Mouse (Mus musculus): ENCODE data around the gene Slc22a14. TPM values are rescaled to one million over a fixed set of nuclear protein-coding genes. Genes with fewer than 3 reads are reported as not detected.
"Not testable (repeated sequence)": the region's sequence is repeated elsewhere in the genome, so short reads cannot be mapped to it uniquely, and the experiment has no call there.

Gene Slc22a14
- total RNA-seq, 2 experiments from 2014 or later, result 0.17 TPM; not detected in 1

DNA sequence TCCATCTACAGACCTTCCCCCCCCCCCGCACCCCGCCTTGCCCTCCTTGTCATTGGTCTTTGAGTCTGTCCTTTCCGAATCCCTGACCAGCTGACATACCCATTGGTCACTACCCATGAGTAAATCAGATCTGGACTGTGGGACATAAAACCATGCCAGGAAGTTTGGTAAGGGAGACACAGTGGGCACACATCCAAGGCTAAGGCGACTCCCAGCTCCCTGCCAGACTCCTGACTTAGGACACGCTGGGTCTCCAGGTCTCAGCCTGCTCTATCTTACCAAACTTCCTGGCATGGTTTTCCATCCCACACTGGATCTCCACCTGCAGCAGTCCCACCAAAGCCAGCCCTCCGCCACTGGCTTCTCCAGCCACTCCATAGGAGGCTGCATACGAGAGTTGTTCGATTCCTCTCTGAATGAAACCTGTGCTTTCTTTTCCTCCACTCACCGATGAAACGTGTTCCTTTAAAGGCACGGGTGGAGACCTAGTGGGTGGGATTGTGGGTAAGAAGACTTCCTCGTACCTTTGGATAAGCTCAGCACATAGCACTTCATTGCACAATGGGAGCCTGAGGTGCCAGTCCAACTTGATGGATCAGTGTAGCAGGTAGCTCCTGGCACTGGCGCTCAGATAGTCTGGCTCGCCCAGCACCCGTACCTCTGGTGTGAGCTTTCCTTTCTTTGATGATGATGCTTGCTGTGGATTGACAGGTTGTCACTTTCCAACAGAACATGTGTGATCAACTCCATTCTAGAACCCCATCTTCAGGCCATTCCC is 35.0 kb downstream of the Slc22a14 start:
- intact Hi-C loops (cut with DNase I), result no loop called here
- no peak for DNase-seq (ENCODE audit: low spot score)

DNA sequence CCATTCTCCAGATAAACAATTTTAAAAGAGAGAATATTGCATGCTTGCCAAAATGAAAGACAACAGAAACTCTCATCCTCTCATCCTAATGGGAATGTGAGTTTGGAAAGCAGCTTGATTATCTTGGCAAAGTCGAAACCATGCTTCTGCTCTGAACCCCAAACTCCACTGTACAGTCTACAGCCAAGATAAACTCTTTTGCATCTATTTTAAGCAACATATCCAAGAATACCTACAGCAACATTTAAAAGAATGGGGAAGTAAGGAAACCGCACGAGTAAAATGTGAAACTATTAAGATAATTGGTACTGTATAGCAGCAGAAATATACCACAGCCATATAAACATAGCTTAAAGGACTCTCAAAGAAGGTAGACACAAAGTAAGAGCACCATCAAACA is 36.9 kb downstream of the Slc22a14 start:
- DNase-seq (ENCODE audit: low spot score), result no peak
- intact Hi-C loops (cut with DNase I), result no loop called here

DNA sequence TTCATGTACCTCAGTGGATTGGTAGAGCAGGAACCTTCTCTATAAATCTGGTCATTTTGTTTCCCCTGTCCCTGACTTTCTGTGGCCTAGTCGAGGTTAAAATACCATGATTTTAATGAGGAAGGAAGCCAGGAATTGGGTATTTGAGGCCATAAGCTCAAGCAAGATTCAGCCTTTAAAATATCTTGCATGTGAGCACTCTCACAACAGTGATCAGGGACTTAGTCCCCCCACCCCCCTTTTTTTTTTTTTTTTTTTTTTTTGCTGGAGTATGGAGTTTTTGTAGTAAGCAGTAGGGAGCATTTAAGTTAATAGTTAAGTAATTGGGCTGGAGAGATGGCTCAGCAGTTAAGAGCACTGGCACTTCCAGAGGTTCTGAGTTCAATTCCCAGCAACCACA is 41.2 kb downstream of the Slc22a14 start:
- no peak for DNase-seq (ENCODE audit: low spot score)
- intact Hi-C loops (cut with DNase I), result loop anchor here (5.0 kb wide), 1 partner anchor 227 kb away; no protein-coding TSS in a partner anchor

DNA sequence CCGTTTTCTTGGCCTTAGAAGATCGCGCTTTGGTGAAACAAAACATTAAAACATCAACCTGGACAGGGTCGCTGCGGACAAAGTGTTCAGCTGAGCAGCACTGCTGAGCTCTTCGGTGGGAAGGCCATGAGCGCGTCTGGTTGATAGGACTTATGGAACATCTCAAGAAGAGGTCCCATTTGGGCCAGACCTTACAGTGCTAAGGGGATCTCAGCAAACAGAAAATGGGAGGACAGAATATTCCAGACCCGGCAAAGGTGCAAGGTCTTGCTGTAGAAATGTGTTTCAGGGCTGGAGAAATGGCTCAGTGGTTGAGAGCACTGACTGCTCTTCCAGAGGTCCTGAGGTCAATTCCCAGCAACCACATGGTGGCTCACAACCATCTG is 42.1 kb downstream of the Slc22a14 start:
- DNase-seq (ENCODE audit: low spot score), result no peak
- intact Hi-C loops (cut with DNase I), result loop anchor here (2.0 to 5.0 kb wide), 2 partner anchors 18 to 226 kb away; partner anchors contain the start of gene Myd88

DNA sequence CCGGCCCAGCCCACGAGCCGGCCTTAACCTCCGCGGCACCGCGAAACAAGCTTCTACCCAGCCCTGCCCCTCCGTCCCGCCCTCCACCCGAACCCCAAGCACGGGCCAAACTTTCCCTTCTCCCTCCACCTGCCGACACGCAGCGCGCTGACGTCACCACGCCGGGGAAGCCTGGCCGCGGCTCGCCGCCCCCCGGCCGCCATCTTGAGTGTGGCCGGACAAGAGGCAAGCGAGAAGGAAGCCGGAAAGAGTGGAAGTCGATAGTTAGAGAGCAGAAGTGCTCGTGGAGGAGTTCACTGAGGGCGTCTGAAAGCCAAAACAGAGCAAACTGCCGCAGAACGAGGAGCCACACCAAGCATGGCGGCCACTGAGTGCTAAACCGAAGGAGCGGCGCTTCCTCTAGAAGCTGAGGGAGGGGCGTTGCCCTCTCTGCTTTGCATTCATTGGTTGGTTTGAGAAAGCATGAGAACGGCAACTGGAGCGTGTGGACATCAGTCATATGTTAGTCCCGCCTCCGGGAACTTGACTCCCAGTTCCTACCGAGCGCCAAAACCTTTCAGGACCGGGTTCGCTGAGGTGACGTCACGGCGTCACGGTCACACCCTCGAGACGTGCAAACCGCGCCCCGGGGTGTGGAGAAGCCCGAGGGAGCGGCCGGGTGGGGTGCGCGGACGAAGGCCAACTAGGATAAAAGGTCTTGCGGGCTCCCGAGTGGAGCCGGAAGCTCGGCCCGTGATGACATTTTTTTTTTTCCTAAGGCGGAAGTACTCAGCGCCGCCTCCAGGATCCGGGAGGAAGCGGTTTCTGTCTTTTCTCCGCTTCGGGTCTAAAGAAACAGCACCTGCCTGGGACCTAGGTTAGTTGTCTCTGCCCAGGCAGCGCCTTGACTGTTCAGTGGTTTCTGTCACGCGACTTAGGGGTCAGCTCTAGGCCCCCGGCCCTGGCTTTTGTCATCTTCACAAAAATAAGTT is 42.8 kb downstream of the Slc22a14 start, which contains the start of gene Oxsr1:
Gene Oxsr1 (minus strand): TSS at position 139 of the 971 bp plus-strand sequence.
- DNase-seq (ENCODE audit: low spot score), result peak; percentile 99
- intact Hi-C loops (cut with DNase I), result loop anchor here (2.0 to 5.0 kb wide), 2 partner anchors 18 to 225 kb away; partner anchors contain the start of gene Myd88

DNA sequence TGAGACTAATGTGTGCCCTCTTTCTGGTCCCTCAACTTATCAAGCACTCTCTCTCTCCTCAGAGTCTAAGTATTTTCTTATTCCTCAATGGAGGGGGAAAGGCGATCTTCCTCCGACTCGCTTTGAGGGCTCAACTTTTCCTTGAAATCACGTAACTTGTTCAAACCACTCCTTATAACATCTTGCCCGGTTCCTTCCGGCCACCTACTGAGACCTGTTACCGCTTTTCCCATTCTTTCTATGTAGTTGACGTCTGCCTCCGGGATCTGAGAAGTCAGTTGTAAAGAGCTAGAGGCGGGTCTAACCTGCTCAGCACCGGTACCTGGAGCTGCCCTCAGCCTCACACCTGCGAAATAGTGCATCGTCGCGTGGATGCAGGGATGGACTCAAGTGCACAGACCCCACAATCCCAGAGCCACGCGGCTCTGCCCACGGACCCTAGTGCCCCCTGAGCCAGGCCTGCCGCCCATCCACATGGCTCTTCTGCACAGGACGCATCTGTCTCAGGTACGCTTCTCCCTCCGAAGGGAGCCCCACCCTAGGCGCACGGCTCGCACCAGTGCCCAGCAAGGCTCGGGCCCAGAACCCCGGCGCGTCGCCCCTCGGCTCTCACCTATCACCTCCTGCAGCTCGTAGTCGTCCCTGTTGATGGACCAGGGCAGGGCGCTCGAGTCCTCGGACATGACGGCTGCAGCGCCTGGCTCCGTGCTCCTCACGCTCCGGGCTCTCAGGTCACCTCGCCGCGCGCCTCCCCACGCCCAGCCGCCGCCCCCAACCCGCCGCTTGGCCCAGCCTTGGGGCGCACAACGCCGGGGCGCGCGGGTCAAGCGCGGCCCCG is 43.7 kb downstream of the Slc22a14 start:
- intact Hi-C loops (cut with DNase I), result loop anchor here (2.0 to 5.0 kb wide), 2 partner anchors 19 to 224 kb away; partner anchors contain the start of gene Myd88
- DNase-seq (ENCODE audit: low spot score), result no peak

DNA sequence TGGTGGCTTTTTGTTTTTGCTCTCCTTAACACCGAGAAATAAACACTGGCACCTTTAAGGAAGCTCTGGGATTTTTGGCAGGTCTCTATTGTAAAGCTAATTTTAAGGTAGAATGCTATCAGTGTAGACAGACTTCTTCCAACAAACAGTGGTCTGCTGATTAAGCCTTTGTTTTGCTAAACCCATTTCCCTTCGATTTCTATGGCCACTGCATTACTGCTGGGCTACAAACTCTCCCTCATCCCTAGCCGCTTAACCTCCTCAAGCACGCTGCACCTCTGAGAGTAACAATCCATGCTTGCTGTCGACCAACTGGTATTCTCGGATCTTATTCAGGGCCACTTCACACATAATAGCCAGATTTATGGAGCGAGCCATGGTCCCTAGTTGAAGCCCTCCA is 44.4 kb downstream of the Slc22a14 start:
- DNase-seq (ENCODE audit: low spot score), result no peak
- intact Hi-C loops (cut with DNase I), result loop anchor here (5.0 kb wide), 1 partner anchor 224 kb away; no protein-coding TSS in a partner anchor

DNA sequence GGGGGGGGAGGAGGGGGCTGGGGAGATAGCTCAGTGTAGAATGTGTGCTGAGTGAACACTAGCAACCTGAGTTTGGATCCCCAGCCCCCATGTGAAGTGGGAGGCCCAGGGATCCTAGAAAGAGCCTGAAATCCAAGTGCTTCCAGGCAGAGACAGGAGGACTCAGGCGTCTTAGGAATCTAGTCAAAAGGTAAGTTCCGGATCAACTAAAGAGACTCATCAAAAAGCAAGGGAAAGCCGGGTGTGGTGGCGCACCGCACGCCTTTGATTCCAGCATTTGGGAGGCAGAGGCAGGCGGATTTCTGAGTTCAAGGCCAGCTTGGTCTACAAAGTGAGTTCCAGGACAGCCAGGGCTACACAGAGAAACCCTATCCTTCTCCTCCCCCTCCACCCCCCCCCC is 44.9 kb downstream of the Slc22a14 start:
- DNase-seq (ENCODE audit: low spot score), result no peak
- intact Hi-C loops (cut with DNase I), result loop anchor here (5.0 kb wide), 1 partner anchor 223 kb away; no protein-coding TSS in a partner anchor

DNA sequence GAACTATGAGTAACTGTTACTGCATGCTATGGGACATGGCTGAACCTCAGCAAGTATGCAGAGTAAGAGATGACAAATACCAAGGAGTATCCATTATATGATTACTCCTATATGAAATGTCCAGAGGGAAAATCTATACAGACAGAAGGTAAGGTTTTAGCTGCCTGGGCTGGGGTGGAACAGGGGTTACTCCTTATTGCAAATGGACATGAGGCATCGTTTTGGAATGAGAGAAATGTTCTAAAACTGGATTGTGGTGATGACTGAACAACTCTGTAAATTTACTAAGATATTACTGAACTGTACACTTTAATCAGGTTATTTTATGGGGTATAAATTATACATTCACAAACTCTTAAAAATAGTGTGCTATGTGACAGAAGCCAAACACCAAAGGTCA is 46.5 kb downstream of the Slc22a14 start:
- intact Hi-C loops (cut with DNase I), result no loop called here
- no peak for DNase-seq (ENCODE audit: low spot score)

DNA sequence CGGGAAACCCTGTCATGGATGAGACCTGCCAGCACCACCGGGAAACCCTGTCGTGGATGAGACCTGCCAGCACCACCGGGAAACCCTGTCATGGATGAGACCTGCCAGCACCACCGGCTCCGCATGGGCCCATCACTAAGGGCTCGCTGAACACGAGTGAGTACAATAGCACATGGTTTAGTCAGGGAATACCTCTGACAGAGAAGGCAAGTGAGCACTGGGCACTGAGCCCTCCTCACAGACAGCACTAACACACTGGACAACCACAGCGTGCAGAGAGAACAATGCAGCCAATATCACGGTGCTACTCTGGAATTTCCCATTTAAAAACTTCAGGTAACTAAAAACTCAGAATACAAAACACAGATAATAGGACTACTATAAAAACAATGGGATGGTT is 52.3 kb downstream of the Slc22a14 start:
- DNase-seq (ENCODE audit: low spot score), result no peak

DNA sequence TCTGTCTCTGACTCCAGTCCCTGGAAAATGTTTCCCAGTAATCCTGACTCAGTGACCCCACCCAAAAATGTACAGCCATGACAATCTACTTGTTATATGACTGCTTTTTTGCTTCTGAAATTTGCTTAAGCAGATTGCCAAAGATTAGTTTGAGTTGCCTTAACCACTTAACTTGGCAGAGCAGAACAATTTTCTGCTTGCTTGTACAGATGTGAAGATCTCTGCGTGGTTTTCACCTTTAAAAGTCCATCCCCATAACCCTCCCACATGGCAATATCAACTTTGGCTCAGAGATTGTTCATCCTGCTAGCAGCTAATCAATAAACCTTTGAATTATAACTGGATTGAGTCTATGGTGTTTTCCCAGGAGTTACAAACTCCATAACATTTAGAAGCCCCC is 56.3 kb downstream of the Slc22a14 start:
- intact Hi-C loops (cut with DNase I), result no loop called here
- DNase-seq (ENCODE audit: low spot score), result no peak

More for the DNA sequence above, 52.3 kb downstream of the Slc22a14 start:
- intact Hi-C loops (cut with DNase I), result no loop called here

DNA sequence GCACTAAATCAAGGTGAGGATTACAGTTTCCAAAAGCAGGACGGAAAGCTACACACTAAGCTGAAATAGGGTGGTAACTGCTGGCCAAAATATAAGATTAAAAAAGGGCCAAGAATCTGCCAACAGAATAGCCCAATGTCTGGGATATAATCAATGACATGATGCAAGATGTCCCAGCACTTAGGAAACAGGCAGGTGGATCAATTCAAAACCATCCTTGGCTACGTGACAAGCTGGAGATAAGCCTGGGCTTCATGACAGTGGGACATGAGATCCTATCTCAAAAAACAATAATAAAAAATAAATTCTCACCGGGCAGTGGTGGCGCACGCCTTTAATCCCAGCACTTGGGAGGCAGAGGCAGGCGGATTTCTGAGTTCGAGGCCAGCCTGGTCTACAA is 59.5 kb downstream of the Slc22a14 start:
- intact Hi-C loops (cut with DNase I), result no loop called here
- no peak for DNase-seq (ENCODE audit: low spot score)

DNA sequence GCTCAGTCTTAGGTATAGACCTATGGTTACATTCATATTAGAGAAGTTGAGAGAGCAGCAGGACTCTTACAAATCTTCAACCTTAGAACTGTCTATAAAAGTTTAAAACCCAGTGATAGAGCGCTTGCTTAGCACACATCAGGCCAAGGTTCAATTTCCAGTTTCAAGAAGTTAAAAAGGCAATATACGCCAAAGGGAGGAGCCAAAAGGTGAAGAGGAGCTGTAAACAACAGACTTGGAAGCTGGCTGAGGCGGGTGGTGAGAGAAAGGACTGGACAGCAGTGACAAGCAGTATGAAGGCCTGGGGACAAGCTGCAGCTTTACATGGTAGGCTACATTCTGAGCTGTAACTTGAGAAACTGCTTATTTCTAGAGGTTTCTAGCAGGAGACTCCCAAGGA is 66.8 kb downstream of the Slc22a14 start:
- no peak for DNase-seq (ENCODE audit: low spot score)
- intact Hi-C loops (cut with DNase I), result no loop called here

DNA sequence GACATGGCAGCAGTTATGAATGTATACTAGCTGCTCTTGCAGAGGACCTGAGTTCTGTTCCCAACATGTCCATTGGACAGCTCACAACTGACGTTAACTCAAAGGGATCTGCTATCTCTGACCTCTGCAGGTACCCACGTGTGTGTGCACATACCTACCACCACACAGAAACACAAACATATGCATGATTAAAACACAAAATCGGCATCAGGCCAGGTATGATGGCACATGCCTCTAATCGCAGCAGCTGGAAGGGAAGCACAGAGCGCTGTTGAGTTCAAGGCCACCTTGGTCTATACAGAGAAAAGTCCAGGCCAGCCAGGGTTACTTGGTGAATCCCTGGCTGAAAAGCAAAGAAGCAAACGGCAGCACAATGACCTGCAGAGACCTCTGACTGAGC is 67.7 kb downstream of the Slc22a14 start:
- DNase-seq (ENCODE audit: low spot score), result no peak
- intact Hi-C loops (cut with DNase I), result no loop called here

DNA sequence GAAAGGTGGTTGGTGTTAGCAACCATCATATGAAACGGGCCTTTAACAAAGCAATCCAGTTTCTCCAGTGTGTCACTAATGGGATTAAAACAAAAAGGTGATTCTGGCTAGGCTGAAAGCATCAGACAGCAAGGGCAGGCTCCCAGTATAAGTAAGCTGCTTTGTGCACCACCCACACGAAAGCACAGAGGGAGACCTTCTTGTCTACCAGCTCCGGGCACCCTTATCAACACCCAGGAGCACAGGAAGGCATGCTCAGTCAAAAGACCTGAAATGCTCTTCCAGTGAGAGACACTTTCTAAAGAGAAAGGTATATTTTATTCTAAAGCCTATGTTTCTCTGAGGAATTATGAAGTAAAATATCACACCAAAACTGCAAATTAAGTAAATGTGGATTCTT is 74.6 kb downstream of the Slc22a14 start:
- intact Hi-C loops (cut with DNase I), result no loop called here
- DNase-seq (ENCODE audit: low spot score), result no peak

DNA sequence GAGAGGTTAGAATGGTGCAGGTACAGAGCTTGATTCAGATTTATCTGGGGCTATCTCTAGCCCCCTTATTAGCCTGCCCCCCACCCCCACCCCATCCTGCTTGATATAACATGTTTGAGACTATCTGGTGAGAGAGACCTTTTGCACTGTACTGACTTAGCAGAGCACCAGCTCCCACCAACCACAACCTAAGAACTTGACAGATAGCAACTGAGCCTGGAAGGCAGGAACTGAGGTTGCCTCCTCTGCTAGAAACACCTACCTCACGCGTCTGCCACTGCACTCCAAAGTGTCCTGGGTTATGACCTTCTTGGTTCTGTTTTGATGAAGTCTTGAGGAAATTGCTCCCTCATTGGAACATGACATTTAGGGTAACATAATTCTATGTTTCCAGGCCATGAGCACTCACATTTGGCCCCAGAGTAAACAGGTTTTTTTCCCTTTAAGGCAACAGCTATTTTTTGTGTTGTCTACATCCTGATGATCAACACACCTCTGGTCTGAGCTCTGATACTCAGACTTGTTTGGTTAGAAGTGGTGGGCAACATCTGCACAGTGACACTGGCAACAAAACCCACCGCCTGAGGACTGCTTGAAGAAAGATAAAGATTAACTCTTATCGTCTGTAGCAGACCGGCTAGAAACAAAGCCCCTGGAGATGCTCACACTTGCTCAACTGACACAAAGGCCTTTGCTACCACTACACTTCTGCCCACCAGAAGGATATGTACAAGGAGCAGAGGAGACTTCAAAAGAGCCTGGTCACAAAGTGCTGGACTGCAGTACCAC is 84.3 kb downstream of the Slc22a14 start:
- DNase-seq (ENCODE audit: low spot score), result no peak

DNA sequence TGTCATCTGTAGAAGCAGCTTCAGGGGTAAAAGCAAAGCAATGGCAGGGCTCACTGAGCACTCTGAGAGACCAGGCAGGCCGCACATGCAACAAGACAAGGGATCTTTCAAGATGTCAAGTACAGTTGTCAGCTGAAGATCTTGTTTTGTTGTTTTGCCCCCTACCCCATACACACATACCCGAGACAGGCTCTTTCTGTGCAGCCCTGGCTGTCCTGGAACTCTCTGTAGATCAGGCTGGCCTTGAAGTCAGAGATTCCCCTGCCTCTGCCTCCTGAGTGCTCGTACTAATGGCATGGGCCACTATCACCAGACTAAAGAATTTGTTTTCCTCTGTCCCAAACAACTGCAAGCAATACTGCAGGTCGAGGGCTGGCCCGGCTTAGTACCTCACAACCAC is 87.3 kb downstream of the Slc22a14 start:
- intact Hi-C loops (cut with DNase I), result no loop called here
- DNase-seq (ENCODE audit: low spot score), result no peak

More for the DNA sequence above, 84.3 kb downstream of the Slc22a14 start:
- intact Hi-C loops (cut with DNase I), result no loop called here

DNA sequence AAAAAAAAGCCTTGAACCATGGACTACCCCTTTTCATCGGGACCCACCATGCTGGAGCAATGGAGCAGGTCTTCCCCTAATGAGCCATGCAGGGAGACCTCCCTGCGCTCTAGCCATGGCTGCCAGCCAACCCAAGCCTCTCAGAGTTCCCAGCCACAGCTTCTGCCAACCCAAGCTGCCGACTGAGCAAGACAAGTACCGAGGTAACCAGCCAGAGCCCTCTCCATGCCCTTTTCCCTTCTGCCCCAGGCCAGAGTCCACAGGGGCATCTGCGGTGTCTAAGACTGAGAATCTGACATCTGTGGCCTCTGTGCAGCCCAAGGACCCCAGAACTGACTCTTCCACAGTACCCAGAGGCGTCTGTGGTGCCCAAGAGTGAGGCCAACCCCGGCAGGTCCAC is 89.0 kb downstream of the Slc22a14 start:
- no peak for DNase-seq (ENCODE audit: low spot score)
- intact Hi-C loops (cut with DNase I), result no loop called here

DNA sequence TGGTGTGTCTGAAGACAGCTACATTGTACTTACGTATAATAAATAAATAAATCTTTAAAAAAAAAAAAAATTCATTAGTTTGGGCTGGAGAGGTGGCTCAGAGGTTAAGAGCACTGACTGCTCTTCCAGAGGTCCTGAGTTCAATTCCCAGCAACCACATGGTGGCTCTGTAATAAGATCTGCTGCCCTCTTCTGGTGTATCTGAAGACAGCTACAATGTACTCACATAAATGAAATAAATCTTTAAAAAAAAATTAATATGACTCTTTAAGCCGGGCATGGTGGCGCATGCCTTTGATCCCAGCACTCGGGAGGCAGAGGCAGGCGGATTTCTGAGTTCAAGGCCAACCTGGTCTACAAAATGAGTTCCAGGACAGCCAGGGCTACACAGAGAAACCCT is 90.5 kb downstream of the Slc22a14 start:
- DNase-seq (ENCODE audit: low spot score); intact Hi-C loops (cut with DNase I): not testable (repeated sequence)
